Mouse (Mus musculus) thymus, adult 2 months (tissue): ENCODE results near the gene Scube2. TPM values are rescaled to one million over a fixed set of nuclear protein-coding genes. Genes with fewer than 3 reads are reported as not detected.

Experiments used
- DNase-seq: peaks from one replicate; pipeline ENCODE4 v3.0.0; 2021
- H3K27ac ChIP-seq: fragments of 200-500 bp; 2 replicates; pipeline ENCODE4 v1.5.1; 2012; ENCODE audit warnings: low read length, control low read depth; ENCODE audit not compliant: control insufficient read depth, insufficient read depth
- H3K27me3 ChIP-seq: fragments of 200-500 bp; 2 replicates; pipeline ENCODE4 v1.6.1; 2012; ENCODE audit warnings: mild to moderate bottlenecking, low read length, moderate library complexity, mixed read lengths; ENCODE audit not compliant: control insufficient read depth, insufficient read depth
- H3K36me3 ChIP-seq: fragments of 200-500 bp; 2 replicates; pipeline ENCODE4 v1.6.1; 2012; ENCODE audit warnings: mild to moderate bottlenecking, low read length, moderate library complexity; ENCODE audit not compliant: control insufficient read depth, insufficient read depth
- H3K4me1 ChIP-seq: fragments of 200-500 bp; replicated peaks from 2 replicates; pipeline ENCODE4 v1.6.1; 2012; ENCODE audit warnings: low read length; ENCODE audit not compliant: control insufficient read depth, insufficient read depth
- H3K4me3 ChIP-seq: fragments of 200-500 bp; 2 replicates; pipeline ENCODE4 v1.5.1; 2012; ENCODE audit warnings: mild to moderate bottlenecking, low read length, control low read depth, moderate library complexity; ENCODE audit not compliant: control insufficient read depth, insufficient read depth
- CTCF ChIP-seq: fragments of 200-500 bp; IDR thresholded peaks from 2 replicates; pipeline ENCODE4 v1.5.1; 2012; ENCODE audit warnings: mild to moderate bottlenecking, control low read depth, low read length, moderate library complexity, borderline replicate concordance; ENCODE audit not compliant: control insufficient read depth, poor library complexity, insufficient read depth; ENCODE audit errors: extremely low read depth
- POLR2A ChIP-seq: fragments of 200-500 bp; IDR thresholded peaks from 2 replicates; pipeline ENCODE4 v1.6.1; 2012; ENCODE audit warnings: mild to moderate bottlenecking, low read length, control low read depth, moderate library complexity; ENCODE audit not compliant: control insufficient read depth, poor library complexity, insufficient read depth; ENCODE audit errors: extremely low read depth
- WGBS: fragments of 180-500 bp; shearing (Covaris S2); methylation state at CpG from one replicate; pipeline ENCODE4 v1.1.7; 2018; 5-methylcytosine and 5-hydroxymethylcytosine counted together
- polyA plus RNA-seq: library from polyadenylated mRNA; depleted of rRNA; stranded (reverse); fragments of >200 nt; gene quantifications from 2 replicates; pipeline ENCODE4 v1.2.3, GENCODE M21; 2012

The Scube2 gene
- polyA plus RNA-seq, 1 experiment, result 0.34 TPM

GRCm38 (mm10) chr7:109813330-109814140 lies 51.9 kb downstream of the Scube2 start:
- no peak overlapping the region for H3K27ac ChIP-seq
- no peak for DNase-seq
- H3K36me3 ChIP-seq, result no peaks in the 10 kb centered on the region
- H3K4me3 ChIP-seq, result no peak overlapping the region
- no peaks in the 10 kb centered on the region for H3K4me1 ChIP-seq
- H3K27me3 ChIP-seq, result no peaks in the 10 kb centered on the region
- TF ChIP-seq CTCF, result no peak
- TF ChIP-seq POLR2A, result no peak
- WGBS, result 90% methylated on average over 4 of the region's 4 CpGs

DNA sequence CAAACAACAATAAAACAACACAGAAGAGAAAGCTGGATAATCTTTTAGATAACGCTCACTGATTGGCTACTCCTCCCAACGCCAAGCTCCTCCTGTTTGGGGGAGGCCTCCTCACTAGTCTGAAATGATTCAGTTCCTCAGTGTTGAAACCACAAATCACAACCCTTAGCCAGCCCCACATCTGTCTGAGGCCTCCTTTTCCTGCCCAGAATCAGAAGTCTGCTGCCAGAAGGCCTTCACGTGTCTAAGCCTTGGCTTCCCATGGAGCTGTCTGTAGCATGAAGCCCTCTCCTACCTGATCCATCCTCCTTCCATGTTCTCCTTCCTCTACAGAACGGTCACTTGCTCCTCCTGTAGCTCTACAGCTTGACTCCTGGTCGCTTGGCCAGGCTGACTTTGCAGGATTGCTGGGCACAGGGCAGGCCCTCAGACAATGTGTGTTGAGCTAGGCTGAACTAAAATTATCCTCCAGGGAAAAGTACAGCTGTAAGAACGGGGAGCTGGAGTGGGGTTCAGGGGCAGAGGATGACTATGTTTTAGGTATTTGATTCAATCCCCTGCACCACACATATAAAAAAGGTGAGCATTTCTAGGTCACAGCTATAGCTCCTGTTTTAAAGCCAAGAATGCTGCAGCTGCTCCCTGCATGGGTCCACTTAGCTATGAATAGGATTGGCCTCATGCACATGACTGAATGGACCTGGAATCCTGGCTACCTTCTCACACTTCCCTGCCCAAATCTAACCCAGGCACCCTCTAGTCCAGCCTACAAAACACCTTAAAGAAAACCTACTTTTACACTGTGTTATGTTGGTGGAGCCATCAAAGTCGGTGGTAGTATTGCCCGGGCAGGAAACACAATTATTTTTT lies 57.6 kb downstream of the Scube2 start:
- H3K27ac ChIP-seq, result no peak overlapping the region
- 43% methylated on average over 8 of the region's 8 CpGs for WGBS
- TF ChIP-seq POLR2A (no peak), CTCF (no peak)

GRCm38 (mm10) chr7:109804843-109805242 lies 60.6 kb downstream of the Scube2 start:
- no peaks in the 10 kb centered on the region for H3K27me3 ChIP-seq

More for the DNA sequence above, 57.6 kb downstream of the Scube2 start:
- no peak for DNase-seq
- Histone ChIP-seq H3K4me1 (no peaks in the 10 kb centered on the region), H3K36me3 (no peaks in the 10 kb centered on the region), H3K4me3 (no peak overlapping the region), H3K27me3 (no peaks in the 10 kb centered on the region)

GRCm38 (mm10) chr7:109804355-109804754 lies 61.1 kb downstream of the Scube2 start:
- H3K27me3 ChIP-seq, result no peaks in the 10 kb centered on the region
- no peak overlapping the region for H3K4me3 ChIP-seq
- DNase-seq, result no peak
- WGBS, result 92% methylated on average over 6 of the region's 6 CpGs
- H3K27ac ChIP-seq, result no peak overlapping the region
- no peaks in the 10 kb centered on the region for H3K4me1 ChIP-seq
- no peak for TF ChIP-seq POLR2A
- TF ChIP-seq CTCF, result no peak
- H3K36me3 ChIP-seq, result no peaks in the 10 kb centered on the region

More at GRCm38 (mm10) chr7:109804843-109805242, 60.6 kb downstream of the Scube2 start:
- H3K27ac ChIP-seq, result no peak overlapping the region
- DNase-seq, result peak; percentile 47
- WGBS, result 49% methylated on average over 6 of the region's 6 CpGs
- H3K4me3 ChIP-seq, result no peak overlapping the region
- H3K4me1 ChIP-seq, result no peaks in the 10 kb centered on the region
- TF ChIP-seq POLR2A (no peak), CTCF (no peak)
- no peaks in the 10 kb centered on the region for H3K36me3 ChIP-seq

DNA sequence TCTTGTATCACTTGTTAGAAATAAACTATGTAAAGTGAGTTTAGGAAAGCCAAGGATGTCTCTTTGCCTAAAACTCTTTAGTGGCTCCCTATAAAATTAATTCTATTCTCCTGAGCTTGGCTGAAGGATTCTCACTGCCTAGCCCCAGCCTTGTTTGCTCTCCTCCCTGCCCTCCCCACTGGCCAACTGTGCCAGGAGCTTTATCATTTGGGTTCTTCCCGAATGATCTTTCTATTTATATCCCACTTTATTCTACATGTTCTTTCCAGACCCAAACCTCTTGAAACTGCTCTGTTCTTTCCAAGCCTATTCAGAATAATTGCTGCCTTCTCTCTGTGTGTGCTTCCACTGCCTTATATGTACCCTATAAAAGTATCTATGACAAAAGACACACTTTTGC lies 62.0 kb downstream of the Scube2 start:
- Histone ChIP-seq H3K4me1 (no peaks in the 10 kb centered on the region), H3K27me3 (no peaks in the 10 kb centered on the region), H3K27ac (no peak overlapping the region), H3K36me3 (no peaks in the 10 kb centered on the region), H3K4me3 (no peak overlapping the region)
- no peak for DNase-seq
- TF ChIP-seq POLR2A (no peak), CTCF (no peak)
- 64% methylated on average over 1 of the region's 1 CpGs for WGBS

DNA sequence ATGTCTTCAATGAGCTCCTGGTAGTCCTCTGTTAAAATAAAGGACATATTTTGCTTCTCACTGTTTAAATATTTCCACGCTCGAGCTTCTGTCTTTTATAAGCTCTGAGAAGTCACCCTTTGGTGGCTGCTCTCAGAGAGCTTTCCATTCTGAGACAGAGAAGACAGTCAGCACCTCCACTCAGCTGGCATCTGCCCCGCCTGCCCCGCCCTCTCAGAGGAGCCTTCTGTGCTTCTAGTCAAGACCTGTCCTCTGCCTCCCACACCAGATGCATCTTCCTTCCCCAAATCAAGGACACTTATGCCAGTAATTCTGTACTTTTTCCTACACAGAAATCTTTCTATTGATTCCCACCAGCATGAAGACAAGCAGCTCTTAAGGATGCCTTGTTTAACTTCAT lies 64.9 kb downstream of the Scube2 start:
- TF ChIP-seq CTCF (no peak), POLR2A (no peak)
- 86% methylated on average over 4 of the region's 4 CpGs for WGBS
- H3K27me3 ChIP-seq, result no peaks in the 10 kb centered on the region

GRCm38 (mm10) chr7:109799168-109799567 lies 66.3 kb downstream of the Scube2 start:
- H3K36me3 ChIP-seq, result no peaks in the 10 kb centered on the region
- no peaks in the 10 kb centered on the region for H3K27me3 ChIP-seq
- WGBS, result 89% methylated on average over 11 of the region's 11 CpGs
- H3K4me1 ChIP-seq, result no peaks in the 10 kb centered on the region
- DNase-seq, result no peak
- H3K27ac ChIP-seq, result no peak overlapping the region
- TF ChIP-seq POLR2A, result no peak
- no peak overlapping the region for H3K4me3 ChIP-seq

More for the DNA sequence above, 64.9 kb downstream of the Scube2 start:
- H3K4me3 ChIP-seq, result no peak overlapping the region
- no peak for DNase-seq
- no peaks in the 10 kb centered on the region for H3K4me1 ChIP-seq
- H3K36me3 ChIP-seq, result no peaks in the 10 kb centered on the region
- no peak overlapping the region for H3K27ac ChIP-seq
